Comparison of ENCODE assay signal across 11 mouse cellular contexts in genomic region chr3:38299898-38300751, GRCm38 (mm10).
DNase-seq lines count a peak whose midpoint lies in the region; ATAC-seq and TF ChIP-seq lines count a peak whose summit lies in the region.
"Had no signal": no experiment of that assay in that cellular context is flagged by ENCODE, and none has a peak within 500 bp of the region (broad histone marks: within the 10 kb centered on the region; RNA-seq: fewer than 3 reads in every experiment).

No protein-coding gene starts in this region.

- peaks cover 15% of the 10 kb centered on the region for H3K4me1 ChIP-seq in heart, embryonic 12.5 days (replicated peaks)
- H3K4me1 ChIP-seq in heart, embryonic 13.5 days = peaks cover 18% of the 10 kb centered on the region
- H3K4me1 ChIP-seq in liver, embryonic 12.5 days = 0 out of 2 replicates have a peak, but pooled peaks cover 10% of the 10 kb centered on the region
- H3K4me1 ChIP-seq in stomach, postnatal 0 days (replicated peaks; ENCODE audit: control insufficient read depth, insufficient read depth) = no peaks in the 10 kb centered on the region
- H3K4me1 ChIP-seq: liver, embryonic 15.5 days had no signal

- no peak for DNase-seq in heart, adult 11 months
- DNase-seq in R1 (ENCODE audit: low read depth, low spot score) (peak; percentile 46), MN1 (ENCODE audit: low spot score) (no peak)
- DNase-seq in stomach, postnatal 0 days (ENCODE audit: low spot score) = no peak
- DNase-seq: thymus, postnatal 4 days had no signal

- H3K27ac ChIP-seq in heart, embryonic 12.5 days (ENCODE audit: poor library complexity, severe bottlenecking) = peak overlapping the region; percentile 75
- peak overlapping the region; percentile 78 for H3K27ac ChIP-seq in heart, embryonic 13.5 days (replicated peaks)
- H3K27ac ChIP-seq in liver, embryonic 12.5 days = 0 out of 2 replicates have a peak overlapping the region, but pooled peaks have one; percentile 25
- H3K27ac ChIP-seq in stomach, postnatal 0 days (replicated peaks) = no peak overlapping the region
- H3K27ac ChIP-seq: liver, embryonic 15.5 days had no signal

- TF ChIP-seq CTCF in stomach, postnatal 0 days (IDR thresholded peaks at IDR 0.05; ENCODE audit: low read depth) = no peak

- H3K4me3 ChIP-seq in heart, embryonic 12.5 days = no peak overlapping the region
- no peak overlapping the region for H3K4me3 ChIP-seq in heart, embryonic 13.5 days
- no peak overlapping the region for H3K4me3 ChIP-seq in liver, embryonic 12.5 days
- H3K4me3 ChIP-seq in stomach, postnatal 0 days (ENCODE audit: low read depth, low read length) = no peak overlapping the region
- H3K4me3 ChIP-seq: liver, embryonic 15.5 days had no signal

- H3K36me3 ChIP-seq in heart, embryonic 12.5 days = no peaks in the 10 kb centered on the region
- no peaks in the 10 kb centered on the region for H3K36me3 ChIP-seq in heart, embryonic 13.5 days
- no peaks in the 10 kb centered on the region for H3K36me3 ChIP-seq in liver, embryonic 12.5 days
- no peaks in the 10 kb centered on the region for H3K36me3 ChIP-seq in stomach, postnatal 0 days (ENCODE audit: control insufficient read depth, insufficient read depth, low read length)
- H3K36me3 ChIP-seq: liver, embryonic 15.5 days had no signal

- no peak overlapping the region for H3K9ac ChIP-seq in heart, embryonic 12.5 days
- no peak overlapping the region for H3K9ac ChIP-seq in heart, embryonic 13.5 days
- no peak overlapping the region for H3K9ac ChIP-seq in liver, embryonic 12.5 days
- no peak overlapping the region for H3K9ac ChIP-seq in stomach, postnatal 0 days (ENCODE audit: low read length)
- H3K9ac ChIP-seq: liver, embryonic 15.5 days had no signal

- no peak overlapping the region for H3K4me2 ChIP-seq in heart, embryonic 12.5 days
- no peak overlapping the region for H3K4me2 ChIP-seq in heart, embryonic 13.5 days
- H3K4me2 ChIP-seq in liver, embryonic 12.5 days = no peak overlapping the region
- H3K4me2 ChIP-seq in stomach, postnatal 0 days (replicated peaks; ENCODE audit: low read depth) = no peak overlapping the region
- H3K4me2 ChIP-seq: liver, embryonic 15.5 days had no signal

- ATAC-seq in heart, embryonic 12.5 days (ENCODE audit: insufficient number of reproducible peaks, low FRiP score) = peak; percentile 71
- ATAC-seq in heart, embryonic 13.5 days (ENCODE audit: extremely low read depth, insufficient number of reproducible peaks, low FRiP score, low TSS enrichment) = no peak
- no peak for ATAC-seq in liver, embryonic 12.5 days
- ATAC-seq in granulocyte monocyte progenitor cell, adult 5-6 weeks (replicated peaks; ENCODE audit: poor library complexity, severe bottlenecking) = no peak
- no peak for ATAC-seq in stomach, postnatal 0 days (ENCODE audit: low FRiP score, low TSS enrichment)

- no peaks in the 10 kb centered on the region for H3K9me3 ChIP-seq in heart, embryonic 12.5 days (replicated peaks)
- H3K9me3 ChIP-seq in heart, embryonic 13.5 days = peaks cover 9% of the 10 kb centered on the region; the same call in 1 of the 2 replicates
- no peaks in the 10 kb centered on the region for H3K9me3 ChIP-seq in liver, embryonic 12.5 days (replicated peaks)
- no peaks in the 10 kb centered on the region for H3K9me3 ChIP-seq in stomach, postnatal 0 days (ENCODE audit: control insufficient read depth, low read length)
- H3K9me3 ChIP-seq: liver, embryonic 15.5 days had no signal

- no peaks in the 10 kb centered on the region for H3K27me3 ChIP-seq in heart, embryonic 12.5 days (replicated peaks)
- H3K27me3 ChIP-seq in heart, embryonic 13.5 days (replicated peaks) = no peaks in the 10 kb centered on the region
- no peaks in the 10 kb centered on the region for H3K27me3 ChIP-seq in liver, embryonic 12.5 days (replicated peaks)
- H3K27me3 ChIP-seq in stomach, postnatal 0 days (ENCODE audit: control insufficient read depth, insufficient read depth, low read length) = no peaks in the 10 kb centered on the region
- H3K27me3 ChIP-seq: CH12.LX; liver, embryonic 15.5 days had no signal

- 47% methylated on average over 11 of the region's 11 CpGs for WGBS in heart, embryonic 12.5 days
- WGBS in heart, embryonic 13.5 days = 45% methylated on average over 11 of the region's 11 CpGs
- 30% methylated on average over 11 of the region's 11 CpGs for WGBS in liver, embryonic 12.5 days (ENCODE audit: insufficient replicate concordance)
- WGBS in stomach, postnatal 0 days = 59% methylated on average over 11 of the region's 11 CpGs

- TF ChIP-seq EP300 in stomach, postnatal 0 days (optimal IDR thresholded peaks at IDR 0.05) = no peak
